9 mouse cellular contexts compared by ENCODE assay signal in genomic region chr13:59228059-59228830, GRCm38 (mm10).
DNase-seq lines count a peak whose midpoint lies in the region; ATAC-seq and TF ChIP-seq lines count a peak whose summit lies in the region.
"Had no signal": no experiment of that assay in that cellular context is flagged by ENCODE, and none has a peak within 500 bp of the region (broad histone marks: within the 10 kb centered on the region; RNA-seq: fewer than 3 reads in every experiment).

No protein-coding gene starts in this region.

- WGBS in lung, embryonic 16.5 days = 25% methylated on average over 12 of the region's 12 CpGs
- WGBS in forebrain, embryonic 12.5 days = 79% methylated on average over 12 of the region's 12 CpGs
- WGBS in forebrain, embryonic 10.5 days = 84% methylated on average over 12 of the region's 12 CpGs

- no peaks in the 10 kb centered on the region for H3K9me3 ChIP-seq in lung, embryonic 16.5 days (ENCODE audit: control insufficient read depth, low read length)
- H3K9me3 ChIP-seq in forebrain, embryonic 12.5 days = no peaks in the 10 kb centered on the region
- no peaks in the 10 kb centered on the region for H3K9me3 ChIP-seq in forebrain, embryonic 10.5 days
- H3K9me3 ChIP-seq: limb, embryonic 13.5 days had no signal

- no peak overlapping the region for H3K4me3 ChIP-seq in gastrocnemius, adult 2 months
- H3K4me3 ChIP-seq in lung, embryonic 16.5 days (ENCODE audit: low read length) = no peak overlapping the region
- no peak overlapping the region for H3K4me3 ChIP-seq in forebrain, embryonic 12.5 days (replicated peaks)
- no peak overlapping the region for H3K4me3 ChIP-seq in forebrain, embryonic 10.5 days
- H3K4me3 ChIP-seq: limb, embryonic 13.5 days had no signal

- TF ChIP-seq CTCF in gastrocnemius, adult 2 months (IDR thresholded peaks at IDR 0.05) = no peak

- H3K4me2 ChIP-seq in lung, embryonic 16.5 days (ENCODE audit: low read depth, low read length) = no peak overlapping the region
- no peak overlapping the region for H3K4me2 ChIP-seq in forebrain, embryonic 12.5 days
- H3K4me2 ChIP-seq: limb, embryonic 13.5 days had no signal

- H3K27ac ChIP-seq in gastrocnemius, adult 2 months = peak overlapping the region; percentile 75
- H3K27ac ChIP-seq in lung, embryonic 16.5 days (ENCODE audit: low read length) = peak overlapping the region; percentile 76
- H3K27ac ChIP-seq in forebrain, embryonic 12.5 days = no peak overlapping the region
- no peak overlapping the region for H3K27ac ChIP-seq in forebrain, embryonic 10.5 days
- H3K27ac ChIP-seq: limb, embryonic 13.5 days had no signal

- no peaks in the 10 kb centered on the region for H3K36me3 ChIP-seq in lung, embryonic 16.5 days (ENCODE audit: control insufficient read depth, insufficient read depth, low read length)
- no peaks in the 10 kb centered on the region for H3K36me3 ChIP-seq in forebrain, embryonic 12.5 days (replicated peaks)
- no peaks in the 10 kb centered on the region for H3K36me3 ChIP-seq in forebrain, embryonic 10.5 days (replicated peaks)
- H3K36me3 ChIP-seq: limb, embryonic 13.5 days had no signal

- intact Hi-C loops in gastrocnemius, adult 2 months (cut with DNase I) = no loop called here

- H3K27me3 ChIP-seq in lung, embryonic 16.5 days (ENCODE audit: control insufficient read depth, insufficient read depth, low read depth, low read length) = no peaks in the 10 kb centered on the region
- H3K27me3 ChIP-seq in forebrain, embryonic 12.5 days = no peaks in the 10 kb centered on the region
- no peaks in the 10 kb centered on the region for H3K27me3 ChIP-seq in forebrain, embryonic 10.5 days (ENCODE audit: poor library complexity, severe bottlenecking)
- H3K27me3 ChIP-seq: limb, embryonic 13.5 days had no signal

- H3K4me1 ChIP-seq in lung, embryonic 16.5 days (replicated peaks; ENCODE audit: control insufficient read depth, insufficient read depth, low read length) = peaks cover 10% of the 10 kb centered on the region
- H3K4me1 ChIP-seq in forebrain, embryonic 12.5 days = no peaks in the 10 kb centered on the region; the same call in 1 of the 2 replicates
- H3K4me1 ChIP-seq in forebrain, embryonic 10.5 days = no peaks in the 10 kb centered on the region

- peak; percentile 63 to 86 for ATAC-seq in hematopoietic stem cell, adult 5-6 weeks (replicated peaks in 1 of 2; ENCODE audit: insufficient read depth in 1 of 2, low FRiP score in 2 of 2, low TSS enrichment in 1 of 2, low read depth in 1 of 2, poor library complexity in 2 of 2, severe bottlenecking in 2 of 2)
- peak; percentile 93 for ATAC-seq in lung, embryonic 16.5 days (ENCODE audit: low read depth)
- ATAC-seq in forebrain, embryonic 12.5 days (ENCODE audit: low FRiP score) = no peak

- no peak overlapping the region for H3K9ac ChIP-seq in lung, embryonic 16.5 days (ENCODE audit: low read length)
- no peak overlapping the region for H3K9ac ChIP-seq in forebrain, embryonic 12.5 days
- H3K9ac ChIP-seq: limb, embryonic 13.5 days had no signal

- peak; percentile 65 for DNase-seq in adrenal gland, postnatal 14 days
- DNase-seq in gastrocnemius, adult 2 months = peak; percentile 83
- DNase-seq in cerebellum, adult 11 months = no peak
- DNase-seq in forebrain, embryonic 10.5 days (ENCODE audit: extremely low spot score, low spot score) = no peak
- no peak for DNase-seq in cerebellum, adult 18-20 months

Comparison
In these comparisons a context has a peak if more than half of its experiments do, and no peak if none do; other contexts are left out.
1. DNase-seq: peak in adrenal gland, postnatal 14 days (single experiment) and gastrocnemius, adult 2 months (single experiment); none in cerebellum, adult 11 months (single experiment), forebrain, embryonic 10.5 days (single experiment) and cerebellum, adult 18-20 months (0 of 2).
2. H3K27ac ChIP-seq: peak in gastrocnemius, adult 2 months (single experiment) and lung, embryonic 16.5 days (single experiment); none in forebrain, embryonic 12.5 days (single experiment) and forebrain, embryonic 10.5 days (single experiment).